Mouse (Mus musculus): ENCODE data around the gene Wwtr1. TPM values are rescaled to one million over a fixed set of nuclear protein-coding genes. Genes with fewer than 3 reads are reported as not detected.

The Wwtr1 gene
- polyA plus RNA-seq, 1 experiment: 4.0 TPM

DNA sequence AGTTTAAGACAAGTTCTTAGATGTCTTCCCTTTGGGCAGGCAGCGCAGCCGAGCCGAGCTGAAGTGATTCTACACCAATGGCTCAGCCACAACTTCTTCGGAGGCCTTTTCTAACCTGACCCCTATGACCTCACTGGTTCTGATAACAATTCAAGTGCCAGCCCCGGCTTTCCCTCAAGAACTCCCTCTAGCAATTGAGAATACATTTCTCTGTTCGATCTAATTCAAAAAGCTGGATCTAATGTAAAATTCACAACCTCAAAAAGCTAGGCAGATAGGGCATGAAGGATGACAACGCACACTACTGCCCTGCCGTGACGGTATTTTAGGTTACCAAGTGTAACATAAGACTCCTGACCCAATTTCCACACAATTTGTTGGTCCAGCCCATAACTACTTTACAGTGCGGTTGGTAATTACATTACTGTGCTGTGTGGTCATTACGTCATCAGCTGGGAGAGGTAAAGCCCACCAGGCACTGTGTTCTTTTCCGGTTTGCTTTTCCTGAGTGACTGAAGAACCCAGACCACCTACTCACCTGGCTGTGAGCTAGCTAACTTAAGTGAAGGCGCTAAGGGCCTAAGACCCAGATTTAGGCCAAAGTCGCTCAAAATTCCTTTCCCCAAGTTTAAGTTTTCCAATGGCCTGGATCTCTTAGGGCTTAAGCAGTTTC lies 1.7 kb downstream of the Wwtr1 start:
- no peaks in the 10 kb centered on the region for H3K4me1 ChIP-seq (ENCODE audit: control insufficient read depth, insufficient read depth, low read length)
- WGBS: 40% methylated on average over 14 of the region's 14 CpGs
- no peak for TF ChIP-seq CTCF (IDR thresholded peaks at IDR 0.05; ENCODE audit: control insufficient read depth, insufficient read depth, low read length)
- no peak for TF ChIP-seq POLR2A (IDR thresholded peaks at IDR 0.05; ENCODE audit: borderline replicate concordance, control insufficient read depth, low read depth, low read length)
- no peak overlapping the region for H3K4me3 ChIP-seq (replicated peaks; ENCODE audit: control insufficient read depth, low read depth, low read length)
- no peak overlapping the region for H3K27ac ChIP-seq (ENCODE audit: control insufficient read depth, insufficient read depth, low read depth, low read length, poor library complexity)

GRCm38 (mm10) chr3:57572331-57572975 lies 3.3 kb downstream of the Wwtr1 start:
- Histone ChIP-seq H3K4me3 (replicated peaks; ENCODE audit: control insufficient read depth, low read depth, low read length) (no peak overlapping the region), H3K4me1 (ENCODE audit: control insufficient read depth, insufficient read depth, low read length) (no peaks in the 10 kb centered on the region), H3K27ac (ENCODE audit: control insufficient read depth, insufficient read depth, low read depth, low read length, poor library complexity) (no peak overlapping the region)
- WGBS: 82% methylated on average over 6 of the region's 6 CpGs
- no peak for TF ChIP-seq CTCF (IDR thresholded peaks at IDR 0.05; ENCODE audit: control insufficient read depth, insufficient read depth, low read length)
- no peak for TF ChIP-seq POLR2A (IDR thresholded peaks at IDR 0.05; ENCODE audit: borderline replicate concordance, control insufficient read depth, low read depth, low read length)

GRCm38 (mm10) chr3:57566655-57567054 lies 9.1 kb downstream of the Wwtr1 start:
- Histone ChIP-seq H3K4me3 (replicated peaks; ENCODE audit: control insufficient read depth, low read depth, low read length) (no peak overlapping the region), H3K4me1 (ENCODE audit: control insufficient read depth, insufficient read depth, low read length) (no peaks in the 10 kb centered on the region), H3K27ac (ENCODE audit: control insufficient read depth, insufficient read depth, low read depth, low read length, poor library complexity) (no peak overlapping the region)
- 72% methylated on average over 5 of the region's 5 CpGs for WGBS
- TF ChIP-seq CTCF (IDR thresholded peaks at IDR 0.05; ENCODE audit: control insufficient read depth, insufficient read depth, low read length) (no peak), POLR2A (IDR thresholded peaks at IDR 0.05; ENCODE audit: borderline replicate concordance, control insufficient read depth, low read depth, low read length) (no peak)

GRCm38 (mm10) chr3:57563627-57564026 lies 12.1 kb downstream of the Wwtr1 start:
- H3K27ac ChIP-seq (ENCODE audit: control insufficient read depth, insufficient read depth, low read depth, low read length, poor library complexity): no peak overlapping the region
- WGBS: 85% methylated on average over 5 of the region's 5 CpGs
- H3K4me1 ChIP-seq (ENCODE audit: control insufficient read depth, insufficient read depth, low read length): no peaks in the 10 kb centered on the region
- no peak for TF ChIP-seq CTCF (IDR thresholded peaks at IDR 0.05; ENCODE audit: control insufficient read depth, insufficient read depth, low read length)
- no peak for TF ChIP-seq POLR2A (IDR thresholded peaks at IDR 0.05; ENCODE audit: borderline replicate concordance, control insufficient read depth, low read depth, low read length)
- no peak overlapping the region for H3K4me3 ChIP-seq (replicated peaks; ENCODE audit: control insufficient read depth, low read depth, low read length)

- 83% methylated on average over 6 of the region's 6 CpGs for WGBS
- H3K4me1 ChIP-seq (ENCODE audit: control insufficient read depth, insufficient read depth, low read length): no peaks in the 10 kb centered on the region
- TF ChIP-seq POLR2A (IDR thresholded peaks at IDR 0.05; ENCODE audit: borderline replicate concordance, control insufficient read depth, low read depth, low read length) (no peak), CTCF (IDR thresholded peaks at IDR 0.05; ENCODE audit: control insufficient read depth, insufficient read depth, low read length) (no peak)
- H3K4me3 ChIP-seq (replicated peaks; ENCODE audit: control insufficient read depth, low read depth, low read length): no peak overlapping the region
- no peak overlapping the region for H3K27ac ChIP-seq (ENCODE audit: control insufficient read depth, insufficient read depth, low read depth, low read length, poor library complexity)
Observed at GRCm38 (mm10) chr3:57562996-57563506, 12.7 kb downstream of the Wwtr1 start.

DNA sequence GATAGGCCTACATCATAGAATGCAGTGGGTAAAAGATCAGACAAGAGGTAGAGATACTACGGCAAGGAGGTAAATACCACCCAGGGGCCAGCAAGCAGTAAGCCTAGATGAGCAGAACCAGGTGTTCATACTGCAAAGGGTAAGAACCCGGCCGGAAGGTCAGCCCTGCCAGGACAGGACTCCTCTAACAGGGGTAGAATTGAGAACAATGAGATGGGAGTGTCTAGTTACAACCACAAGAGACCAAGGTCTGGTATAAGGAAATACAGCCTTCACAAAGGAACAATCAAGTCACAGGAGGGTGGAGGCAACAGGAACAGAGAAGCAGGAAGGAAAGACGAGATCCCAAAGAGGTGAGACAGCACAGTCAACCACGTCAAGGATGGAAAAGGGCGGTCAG lies 16.9 kb downstream of the Wwtr1 start:
- no peak for TF ChIP-seq CTCF (IDR thresholded peaks at IDR 0.05; ENCODE audit: control insufficient read depth, insufficient read depth, low read length)
- TF ChIP-seq POLR2A (IDR thresholded peaks at IDR 0.05; ENCODE audit: borderline replicate concordance, control insufficient read depth, low read depth, low read length): no peak
- Histone ChIP-seq H3K4me1 (ENCODE audit: control insufficient read depth, insufficient read depth, low read length) (no peaks in the 10 kb centered on the region), H3K27ac (ENCODE audit: control insufficient read depth, insufficient read depth, low read depth, low read length, poor library complexity) (no peak overlapping the region), H3K4me3 (replicated peaks; ENCODE audit: control insufficient read depth, low read depth, low read length) (no peak overlapping the region)
- WGBS: 68% methylated on average over 6 of the region's 6 CpGs

DNA sequence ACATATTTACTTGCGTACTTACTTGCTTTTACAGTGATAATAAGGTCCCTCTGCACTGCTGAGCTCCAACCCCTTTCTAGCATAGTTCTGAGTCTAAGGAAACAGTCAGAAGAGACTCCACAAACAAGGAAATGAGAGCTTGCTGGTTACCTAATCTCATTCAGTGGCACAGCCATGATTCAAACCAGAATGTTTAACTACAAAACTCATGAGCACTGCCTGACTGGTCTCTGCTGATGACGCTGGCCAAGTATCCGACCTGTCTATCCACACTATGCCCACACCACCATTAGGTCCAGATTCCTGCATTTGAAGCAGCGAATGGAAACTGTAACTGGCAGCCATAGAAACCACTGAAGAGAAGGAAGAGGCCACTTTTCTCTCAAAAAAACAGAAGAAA lies 18.3 kb downstream of the Wwtr1 start:
- WGBS: 64% methylated on average over 4 of the region's 4 CpGs
- TF ChIP-seq CTCF (IDR thresholded peaks at IDR 0.05; ENCODE audit: control insufficient read depth, insufficient read depth, low read length): no peak
- TF ChIP-seq POLR2A (IDR thresholded peaks at IDR 0.05; ENCODE audit: borderline replicate concordance, control insufficient read depth, low read depth, low read length): no peak
- no peaks in the 10 kb centered on the region for H3K4me1 ChIP-seq (ENCODE audit: control insufficient read depth, insufficient read depth, low read length)
- no peak overlapping the region for H3K27ac ChIP-seq (ENCODE audit: control insufficient read depth, insufficient read depth, low read depth, low read length, poor library complexity)
- H3K4me3 ChIP-seq (replicated peaks; ENCODE audit: control insufficient read depth, low read depth, low read length): no peak overlapping the region

- no peak overlapping the region for H3K27ac ChIP-seq (ENCODE audit: control insufficient read depth, insufficient read depth, low read depth, low read length, poor library complexity)
- TF ChIP-seq CTCF (IDR thresholded peaks at IDR 0.05; ENCODE audit: control insufficient read depth, insufficient read depth, low read length) (no peak), POLR2A (IDR thresholded peaks at IDR 0.05; ENCODE audit: borderline replicate concordance, control insufficient read depth, low read depth, low read length) (no peak)
- no peaks in the 10 kb centered on the region; the same call in 1 of the 2 replicates for H3K4me1 ChIP-seq (ENCODE audit: control insufficient read depth, insufficient read depth, low read length)
- no peak overlapping the region for H3K4me3 ChIP-seq (replicated peaks; ENCODE audit: control insufficient read depth, low read depth, low read length)
- 4% methylated on average over 3 of the region's 3 CpGs for WGBS
Observed at GRCm38 (mm10) chr3:57555560-57555959, 20.1 kb downstream of the Wwtr1 start.
